Mouse (Mus musculus) left cerebral cortex, postnatal 36 days (tissue): Measurements from ENCODE around the gene Plekha5. TPM values are rescaled to one million over a fixed set of nuclear protein-coding genes. Genes with fewer than 3 reads are reported as not detected.

Experiments used
- DNase-seq, 2 experiments: peaks; one replicate each; pipeline ENCODE4 v3.0.0; 2021 to 2022; ENCODE audit warnings: low spot score in 2 of 2, mixed read lengths in 1 of 2
- intact Hi-C: fragments of 180-260 bp; cut with DNase I; formaldehyde crosslinking; loops from one replicate; pipeline ENCODE4 v1.15.1; 2025
- total RNA-seq, 2 experiments: library from RNA; stranded (reverse); gene quantifications; 2 replicates each; pipeline ENCODE4 v1.2.3; 2021

The Plekha5 gene
- total RNA-seq = 100 to 1,000 TPM in 1 of 2 experiments, 10 to 100 TPM in 1; 99.6 to 119 TPM

- DNase-seq = peak; percentile 53 to 64
- intact Hi-C loops = loop anchor here (5.0 to 10.0 kb wide), 3 partner anchors 62 to 552 kb away; no protein-coding TSS in a partner anchor
Observed at GRCm38 (mm10) chr6:140423846-140424200, at the start of gene Plekha5. TSS of gene Plekha5 (plus strand) at chr6:140424054.

- DNase-seq = no peak
- intact Hi-C loops = no loop called here
Observed at GRCm38 (mm10) chr6:140375671-140376070, 48.2 kb upstream of the Plekha5 start.

- DNase-seq = no peak
- intact Hi-C loops = no loop called here
Observed at GRCm38 (mm10) chr6:140380588-140380987, 43.3 kb upstream of the Plekha5 start.

GRCm38 (mm10) chr6:140381162-140381561 is 42.7 kb upstream of the Plekha5 start:
- intact Hi-C loops = no loop called here
- DNase-seq = no peak

- intact Hi-C loops = no loop called here
- no peak for DNase-seq
Observed at GRCm38 (mm10) chr6:140383580-140384400, 40.1 kb upstream of the Plekha5 start.

- no peak for DNase-seq
- intact Hi-C loops = no loop called here
Observed at GRCm38 (mm10) chr6:140396687-140397086, 27.2 kb upstream of the Plekha5 start.

GRCm38 (mm10) chr6:140402766-140403310 is 21.0 kb upstream of the Plekha5 start:
- DNase-seq = no peak
- intact Hi-C loops = no loop called here

GRCm38 (mm10) chr6:140411996-140412395 is 11.9 kb upstream of the Plekha5 start:
- DNase-seq = no peak
- intact Hi-C loops = no loop called here

- no peak for DNase-seq
- intact Hi-C loops = loop anchor here (5.0 to 10.0 kb wide), 3 partner anchors 61 to 551 kb away; no protein-coding TSS in a partner anchor
Observed at GRCm38 (mm10) chr6:140423041-140423845, 611 bp upstream of the Plekha5 start.

GRCm38 (mm10) chr6:140424201-140424990 is 542 bp downstream of the Plekha5 start:
- DNase-seq = peak; percentile 58 to 67
- intact Hi-C loops = loop anchor here (5.0 to 10.0 kb wide), 3 partner anchors 62 to 552 kb away; no protein-coding TSS in a partner anchor

GRCm38 (mm10) chr6:140424991-140425361 is 1.1 kb downstream of the Plekha5 start:
- peak in 1 of 2 experiments; percentile 54 for DNase-seq
- intact Hi-C loops = loop anchor here (5.0 to 10.0 kb wide), 3 partner anchors 63 to 553 kb away; no protein-coding TSS in a partner anchor

- no peak for DNase-seq
- intact Hi-C loops = loop anchor here (10.0 kb wide), 1 partner anchor 274 kb away; no protein-coding TSS in a partner anchor
Observed at GRCm38 (mm10) chr6:140429236-140429635, 5.4 kb downstream of the Plekha5 start.

- DNase-seq = no peak
- intact Hi-C loops = no loop called here
Observed at GRCm38 (mm10) chr6:140432363-140432762, 8.5 kb downstream of the Plekha5 start.

- intact Hi-C loops = loop anchor here (10.0 kb wide), 1 partner anchor 859 kb away; the partner anchor contains the start of gene Pik3c2g
- DNase-seq = no peak
Observed at GRCm38 (mm10) chr6:140443374-140443773, 19.5 kb downstream of the Plekha5 start.

- no peak for DNase-seq
- intact Hi-C loops = loop anchor here (10.0 kb wide), 1 partner anchor 859 kb away; the partner anchor contains the start of gene Pik3c2g
Observed at GRCm38 (mm10) chr6:140444147-140444546, 20.3 kb downstream of the Plekha5 start.

- DNase-seq = no peak
Observed at GRCm38 (mm10) chr6:140444855-140445465, 21.1 kb downstream of the Plekha5 start.

GRCm38 (mm10) chr6:140448010-140448739 is 24.3 kb downstream of the Plekha5 start:
- DNase-seq = no peak
- intact Hi-C loops = loop anchor here (10.0 kb wide), 1 partner anchor 863 kb away; the partner anchor contains the start of gene Pik3c2g

More at GRCm38 (mm10) chr6:140444855-140445465, 21.1 kb downstream of the Plekha5 start:
- intact Hi-C loops = loop anchor here (10.0 kb wide), 1 partner anchor 860 kb away; the partner anchor contains the start of gene Pik3c2g

GRCm38 (mm10) chr6:140450693-140451092 is 26.8 kb downstream of the Plekha5 start:
- no peak for DNase-seq
- intact Hi-C loops = no loop called here
